In the genomic region with DNA sequence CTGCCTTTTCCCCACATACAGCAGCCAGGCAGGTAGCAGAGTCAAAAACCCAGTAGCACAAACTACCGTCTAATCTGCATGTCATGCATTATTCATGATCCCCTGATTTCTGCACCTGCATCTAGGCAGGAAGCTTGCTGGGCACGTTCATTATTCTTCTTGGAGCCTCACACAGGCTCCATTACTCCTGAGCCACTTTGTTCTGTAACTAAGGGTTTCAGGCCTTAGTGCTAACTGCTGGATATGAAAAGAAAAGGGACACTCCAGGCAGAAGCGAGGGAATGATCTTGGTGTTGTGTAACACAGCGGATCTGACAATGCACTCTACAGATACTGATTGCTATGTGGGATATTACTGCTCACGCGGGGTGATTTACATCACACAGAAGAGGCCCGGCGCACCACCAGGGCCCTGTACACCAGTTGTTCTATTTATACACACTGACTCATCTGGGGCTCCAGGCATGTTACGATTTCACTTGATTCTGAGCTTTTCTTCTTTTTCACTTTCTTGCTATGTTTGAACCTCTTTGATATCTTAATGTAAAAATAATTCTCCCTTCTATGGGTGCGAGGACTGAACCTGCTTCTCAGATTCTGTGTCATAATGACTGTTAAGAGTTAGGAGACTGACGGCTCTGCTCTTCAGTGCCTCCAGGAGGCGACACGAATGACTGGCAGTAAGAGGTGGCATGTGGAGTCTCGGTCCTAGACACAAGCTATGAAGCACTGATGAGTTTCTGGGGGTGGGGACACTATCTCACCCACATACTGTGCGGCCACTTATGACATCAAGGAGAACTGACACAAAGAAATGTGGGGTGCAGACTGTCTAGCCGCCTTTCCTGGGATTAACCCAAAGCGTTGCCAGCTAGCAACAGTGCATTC, we compare ENCODE assay signal across 7 mouse cellular contexts.
A peak's percentile ranks its signal among the peaks of the same experiment; 100 is the strongest.
DNase-seq lines count a peak whose midpoint lies in the region; ATAC-seq and TF ChIP-seq lines count a peak whose summit lies in the region.

No protein-coding gene starts in this region.

- peak; percentile 79 for ATAC-seq in forebrain, postnatal 0 days
- peak; percentile 82 for ATAC-seq in midbrain, embryonic 12.5 days (ENCODE audit: low FRiP score, low read depth)

- no peaks in the 10 kb centered on the region for H3K36me3 ChIP-seq in forebrain, postnatal 0 days (ENCODE audit: insufficient read depth)
- H3K36me3 ChIP-seq in midbrain, embryonic 12.5 days, result no peaks in the 10 kb centered on the region

- WGBS in forebrain, postnatal 0 days, result 23% methylated on average over 17 of the region's 17 CpGs
- WGBS in midbrain, embryonic 12.5 days, result 43% methylated on average over 17 of the region's 17 CpGs

- H3K4me1 ChIP-seq in forebrain, postnatal 0 days (ENCODE audit: insufficient read depth), result peaks cover 21% of the 10 kb centered on the region
- H3K4me1 ChIP-seq in midbrain, embryonic 12.5 days, result peaks cover 37% of the 10 kb centered on the region

- 0 out of 2 replicates have a peak overlapping the region, but pooled peaks have one; percentile 10 for H3K9ac ChIP-seq in forebrain, postnatal 0 days
- H3K9ac ChIP-seq in midbrain, embryonic 12.5 days (replicated peaks), result no peak overlapping the region

- DNase-seq in layer of hippocampus, adult 2 months (ENCODE audit: low spot score in 2 of 2), result peak in 1 of 2 experiments; percentile 20
- DNase-seq in layer of hippocampus, adult 9-10 months (ENCODE audit: low spot score), result no peak
- peak; percentile 37 for DNase-seq in adrenal gland, postnatal 14 days
- DNase-seq in forebrain, postnatal 0 days, result peak; percentile 66
- no peak for DNase-seq in gastrocnemius, adult 18-20 months (ENCODE audit: low spot score)
- no peak for DNase-seq in lung, postnatal 25 days (ENCODE audit: low spot score)

- TF ChIP-seq CTCF in layer of hippocampus, adult 2 months (conservative IDR thresholded peaks at IDR 0.05), result peak; percentile 46
- peak; percentile 36 for TF ChIP-seq CTCF in forebrain, postnatal 0 days (IDR thresholded peaks at IDR 0.05; ENCODE audit: low read depth)

- H3K27me3 ChIP-seq in forebrain, postnatal 0 days (ENCODE audit: insufficient read depth, low read length), result no peaks in the 10 kb centered on the region
- H3K27me3 ChIP-seq in midbrain, embryonic 12.5 days, result no peaks in the 10 kb centered on the region

- H3K4me3 ChIP-seq in layer of hippocampus, adult 2 months, result no peak overlapping the region
- H3K4me3 ChIP-seq in forebrain, postnatal 0 days (ENCODE audit: low read depth, low read length), result no peak overlapping the region
- H3K4me3 ChIP-seq in midbrain, embryonic 12.5 days, result no peak overlapping the region

- H3K27ac ChIP-seq in layer of hippocampus, adult 2 months, result peak overlapping the region; percentile 51; the same call in 1 of the 2 replicates
- peak overlapping the region; percentile 74 for H3K27ac ChIP-seq in forebrain, postnatal 0 days (ENCODE audit: low read depth, low read length)
- peak overlapping the region; percentile 75 for H3K27ac ChIP-seq in midbrain, embryonic 12.5 days (replicated peaks)

- 0 out of 2 replicates have a peak overlapping the region, but pooled peaks have one; percentile 16 for H3K4me2 ChIP-seq in forebrain, postnatal 0 days (ENCODE audit: low read depth)
- H3K4me2 ChIP-seq in midbrain, embryonic 12.5 days (replicated peaks), result 0 out of 2 replicates have a peak overlapping the region, but pooled peaks have one; percentile 13

- H3K9me3 ChIP-seq in forebrain, postnatal 0 days (ENCODE audit: low read length), result no peaks in the 10 kb centered on the region
- no peaks in the 10 kb centered on the region for H3K9me3 ChIP-seq in midbrain, embryonic 12.5 days

Comparison
In these comparisons a context has a peak if more than half of its experiments do, and no peak if none do; other contexts are left out.
1. DNase-seq: peak in adrenal gland, postnatal 14 days (single experiment) and forebrain, postnatal 0 days (single experiment); none in layer of hippocampus, adult 9-10 months (single experiment), gastrocnemius, adult 18-20 months (single experiment) and lung, postnatal 25 days (single experiment).
2. Peak in every context shown above with its lines, with median percentiles within 50 percentile points of each other: H3K27ac ChIP-seq.